Mouse (Mus musculus): ENCODE results near the gene Tnc. TPM values are rescaled to one million over a fixed set of nuclear protein-coding genes. Genes with fewer than 3 reads are reported as not detected.
A peak's percentile ranks its signal among the peaks of the same experiment; 100 is the strongest.
"Not testable (repeated sequence)": the region's sequence is repeated elsewhere in the genome, so short reads cannot be mapped to it uniquely, and the experiment has no call there.

Gene Tnc
- polyA plus RNA-seq, 1 experiment from 2014 or later, result 54.4 TPM

DNA sequence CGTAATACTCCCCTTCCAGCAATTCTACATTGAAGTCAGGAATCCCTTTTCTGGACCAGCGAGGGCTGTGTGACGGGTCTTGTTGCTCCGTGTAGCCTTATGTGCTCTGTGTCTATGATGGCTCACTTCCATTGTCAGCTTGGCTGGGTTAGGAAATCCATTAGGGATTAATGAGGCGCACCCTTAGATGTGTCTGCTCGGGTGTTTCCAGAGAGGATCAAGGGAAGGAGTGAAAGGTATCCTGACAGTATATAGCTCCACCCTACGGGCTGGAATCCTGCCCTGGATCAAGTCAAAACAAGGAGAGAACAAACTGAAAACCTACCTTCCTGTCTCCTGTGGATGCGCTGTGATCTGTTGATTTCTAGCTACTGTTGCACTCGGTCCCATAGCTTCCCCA is 96.8 kb downstream of the Tnc start:
- H3K4me2 ChIP-seq, result no peak overlapping the region
- H3K4me1 ChIP-seq, result no peaks in the 10 kb centered on the region
- H3K27me3 ChIP-seq (replicated peaks), result 0 out of 2 replicates have a peak, but pooled peaks cover 4% of the 10 kb centered on the region
- H3K4me3 ChIP-seq (replicated peaks), result no peak overlapping the region
- WGBS, result 73% methylated on average over 9 of the region's 9 CpGs
- H3K9me3 ChIP-seq (replicated peaks), result no peaks in the 10 kb centered on the region
- H3K36me3 ChIP-seq, result no peaks in the 10 kb centered on the region
- no peak for ATAC-seq (ENCODE audit: low FRiP score)
- no peak overlapping the region for H3K27ac ChIP-seq (replicated peaks)
- H3K9ac ChIP-seq (replicated peaks), result no peak overlapping the region

DNA sequence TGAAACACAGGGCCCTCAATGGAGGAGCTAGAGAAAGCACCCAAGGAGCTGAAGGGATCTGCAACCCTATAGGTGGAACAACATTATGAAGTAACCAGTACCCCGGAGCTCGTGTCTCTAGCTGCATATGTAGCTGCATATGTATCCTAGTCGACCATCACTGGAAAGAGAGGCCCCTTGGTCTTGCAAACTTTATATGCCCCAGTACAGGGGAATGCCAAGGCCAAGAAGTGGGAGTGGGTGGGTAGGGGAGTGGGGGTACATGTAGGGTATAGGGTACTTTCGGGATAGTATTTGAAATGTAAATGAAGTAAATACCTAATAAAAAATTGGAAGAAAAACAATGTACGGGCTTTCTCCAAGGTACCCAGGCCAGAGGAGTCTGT is 98.1 kb downstream of the Tnc start:
- not testable (repeated sequence) for H3K9me3 ChIP-seq (replicated peaks); H3K4me3 ChIP-seq (replicated peaks); H3K9ac ChIP-seq (replicated peaks); H3K36me3 ChIP-seq; H3K4me1 ChIP-seq; ATAC-seq (ENCODE audit: low FRiP score); H3K27ac ChIP-seq (replicated peaks); H3K27me3 ChIP-seq (replicated peaks); H3K4me2 ChIP-seq
- WGBS, result 83% methylated on average over 5 of the region's 5 CpGs

DNA sequence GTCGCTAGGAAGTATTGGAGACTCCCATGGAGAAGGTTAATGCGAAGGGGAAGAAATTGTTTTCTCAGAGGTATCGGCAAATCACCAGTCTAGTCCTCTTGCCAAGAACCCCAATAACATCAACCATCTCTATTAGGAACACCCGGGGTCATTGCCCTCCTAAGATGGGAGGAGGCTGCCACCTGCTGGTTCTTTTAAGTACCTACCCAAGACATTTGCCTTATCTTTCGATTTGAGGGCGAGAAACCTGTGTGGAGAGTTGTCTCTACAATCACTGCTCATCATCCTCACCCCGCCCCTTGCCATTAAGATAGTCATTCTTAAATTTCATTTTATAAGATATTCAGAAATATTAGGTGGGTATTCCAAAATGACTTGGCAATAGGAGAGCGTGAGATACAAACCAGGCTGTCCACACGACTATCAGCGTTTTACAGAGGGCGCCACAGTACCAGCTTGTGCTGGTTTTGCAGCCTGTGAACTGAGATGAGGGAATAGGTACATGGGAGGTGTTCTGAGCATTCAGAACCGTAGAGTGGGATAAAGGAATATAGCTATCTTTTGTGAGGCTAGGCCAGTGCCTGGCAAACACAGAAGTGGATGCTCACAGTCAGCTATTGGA is 98.6 kb downstream of the Tnc start:
- no peaks in the 10 kb centered on the region for H3K4me1 ChIP-seq
- H3K4me2 ChIP-seq, result no peak overlapping the region
- WGBS, result 44% methylated on average over 12 of the region's 12 CpGs
- no peaks in the 10 kb centered on the region for H3K36me3 ChIP-seq
- H3K27ac ChIP-seq (replicated peaks), result no peak overlapping the region
- H3K4me3 ChIP-seq (replicated peaks), result no peak overlapping the region
- 0 out of 2 replicates have a peak, but pooled peaks cover 4% of the 10 kb centered on the region for H3K27me3 ChIP-seq (replicated peaks)
- H3K9ac ChIP-seq (replicated peaks), result no peak overlapping the region
- peak; percentile 85 for ATAC-seq (ENCODE audit: low FRiP score)
- H3K9me3 ChIP-seq (replicated peaks), result no peaks in the 10 kb centered on the region

DNA sequence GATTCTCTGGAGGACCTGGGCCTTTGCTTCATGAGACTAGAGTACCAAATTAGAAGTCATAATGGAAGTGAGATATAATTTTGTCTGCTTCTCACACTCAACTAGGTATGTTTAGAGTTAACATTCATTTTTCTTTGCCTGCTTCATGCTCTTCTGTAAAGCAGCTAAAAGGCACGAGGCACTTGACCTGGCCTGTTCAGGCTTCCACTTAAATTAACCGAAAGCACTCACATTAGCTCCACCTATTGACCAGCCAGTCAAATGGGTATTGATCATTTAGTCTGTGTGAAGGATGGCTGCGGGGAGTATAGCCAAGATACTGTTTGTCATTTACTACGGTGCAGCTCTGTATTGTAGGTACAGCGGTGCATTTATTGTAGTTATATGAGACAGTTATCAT is 103.0 kb downstream of the Tnc start:
- H3K4me2 ChIP-seq, result no peak overlapping the region
- 0 out of 2 replicates have a peak, but pooled peaks cover 4% of the 10 kb centered on the region for H3K27me3 ChIP-seq (replicated peaks)
- no peak overlapping the region for H3K27ac ChIP-seq (replicated peaks)
- H3K4me3 ChIP-seq (replicated peaks), result no peak overlapping the region
- H3K9me3 ChIP-seq (replicated peaks), result no peaks in the 10 kb centered on the region
- H3K9ac ChIP-seq (replicated peaks), result no peak overlapping the region
- no peaks in the 10 kb centered on the region for H3K4me1 ChIP-seq
- WGBS, result 59% methylated on average over 5 of the region's 5 CpGs
- no peaks in the 10 kb centered on the region for H3K36me3 ChIP-seq
- no peak for ATAC-seq (ENCODE audit: low FRiP score)

DNA sequence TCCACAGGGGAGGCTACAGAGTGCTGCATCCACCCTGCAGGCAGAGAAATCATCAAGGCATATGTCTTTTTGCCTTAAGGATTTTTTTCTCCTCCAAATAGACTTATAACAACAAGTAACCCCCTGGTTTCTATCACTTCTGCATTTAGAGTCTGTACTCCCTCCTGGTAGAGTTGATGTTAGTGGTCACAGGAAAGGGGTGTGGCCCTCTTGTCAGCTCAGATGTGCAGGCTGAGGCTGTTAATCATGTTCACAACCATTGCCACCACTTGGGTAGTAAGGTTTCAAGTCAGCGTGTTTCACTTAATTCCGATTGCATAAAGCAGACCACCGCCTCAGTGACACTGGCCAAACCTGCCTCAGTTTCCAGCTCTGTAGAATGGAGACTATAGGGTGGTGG is 103.9 kb downstream of the Tnc start:
- WGBS, result 95% methylated on average over 3 of the region's 3 CpGs
- no peak overlapping the region for H3K4me2 ChIP-seq
- H3K27ac ChIP-seq (replicated peaks), result no peak overlapping the region
- H3K9ac ChIP-seq (replicated peaks), result no peak overlapping the region
- ATAC-seq (ENCODE audit: low FRiP score), result no peak
- H3K4me3 ChIP-seq (replicated peaks), result no peak overlapping the region
- no peaks in the 10 kb centered on the region for H3K9me3 ChIP-seq (replicated peaks)
- H3K27me3 ChIP-seq (replicated peaks), result 0 out of 2 replicates have a peak, but pooled peaks cover 4% of the 10 kb centered on the region
- no peaks in the 10 kb centered on the region for H3K36me3 ChIP-seq
- no peaks in the 10 kb centered on the region for H3K4me1 ChIP-seq

DNA sequence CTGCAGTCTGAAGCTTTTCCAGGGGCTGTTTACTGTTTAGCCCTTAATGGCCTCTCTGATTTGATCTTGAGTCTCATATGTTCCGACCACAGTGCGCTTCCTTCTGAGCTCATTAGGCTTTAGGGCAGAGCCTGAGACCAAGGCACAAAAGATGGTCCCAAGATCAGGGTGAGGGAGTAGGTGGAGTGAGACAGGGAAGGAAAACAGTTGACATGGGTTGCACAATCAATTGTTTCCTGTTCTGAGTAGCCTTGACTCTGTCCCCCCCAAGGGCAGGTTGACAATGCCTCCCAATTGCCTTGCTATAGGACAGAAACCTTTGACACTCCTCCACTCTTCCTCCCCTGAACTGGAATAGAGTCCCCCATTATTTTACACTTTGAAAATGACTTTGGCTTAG is 105.4 kb downstream of the Tnc start:
- Histone ChIP-seq H3K4me1 (no peaks in the 10 kb centered on the region), H3K9me3 (replicated peaks) (no peaks in the 10 kb centered on the region), H3K4me2 (no peak overlapping the region), H3K27me3 (replicated peaks) (no peaks in the 10 kb centered on the region), H3K36me3 (no peaks in the 10 kb centered on the region), H3K9ac (replicated peaks) (no peak overlapping the region), H3K27ac (replicated peaks) (no peak overlapping the region), H3K4me3 (replicated peaks) (no peak overlapping the region)
- ATAC-seq (ENCODE audit: low FRiP score), result no peak
- 97% methylated on average over 2 of the region's 2 CpGs for WGBS

DNA sequence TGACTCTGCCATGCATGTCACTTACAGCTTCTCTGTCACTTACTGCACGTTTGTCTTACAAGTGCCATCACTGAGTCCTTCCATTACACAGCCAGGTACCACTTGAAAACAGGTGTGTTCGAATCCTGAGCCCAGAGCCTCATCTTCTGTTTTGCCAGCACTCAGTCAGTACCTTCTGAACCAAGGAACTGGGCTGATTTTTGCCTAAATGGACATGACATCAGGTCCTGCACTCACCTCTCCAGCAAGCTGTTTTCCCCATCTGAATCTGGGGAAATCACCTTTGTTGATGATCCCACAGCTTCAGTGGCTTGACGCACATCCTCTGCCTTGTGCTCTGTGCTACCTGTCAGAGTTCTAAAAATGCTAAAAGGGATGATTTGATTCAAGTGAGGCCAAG is 107.4 kb downstream of the Tnc start:
- Histone ChIP-seq H3K4me1 (no peaks in the 10 kb centered on the region), H3K4me2 (no peak overlapping the region), H3K27me3 (replicated peaks) (no peaks in the 10 kb centered on the region), H3K36me3 (no peaks in the 10 kb centered on the region), H3K9me3 (replicated peaks) (no peaks in the 10 kb centered on the region), H3K27ac (replicated peaks) (no peak overlapping the region), H3K4me3 (replicated peaks) (no peak overlapping the region), H3K9ac (replicated peaks) (no peak overlapping the region)
- ATAC-seq (ENCODE audit: low FRiP score), result no peak
- 78% methylated on average over 3 of the region's 3 CpGs for WGBS

DNA sequence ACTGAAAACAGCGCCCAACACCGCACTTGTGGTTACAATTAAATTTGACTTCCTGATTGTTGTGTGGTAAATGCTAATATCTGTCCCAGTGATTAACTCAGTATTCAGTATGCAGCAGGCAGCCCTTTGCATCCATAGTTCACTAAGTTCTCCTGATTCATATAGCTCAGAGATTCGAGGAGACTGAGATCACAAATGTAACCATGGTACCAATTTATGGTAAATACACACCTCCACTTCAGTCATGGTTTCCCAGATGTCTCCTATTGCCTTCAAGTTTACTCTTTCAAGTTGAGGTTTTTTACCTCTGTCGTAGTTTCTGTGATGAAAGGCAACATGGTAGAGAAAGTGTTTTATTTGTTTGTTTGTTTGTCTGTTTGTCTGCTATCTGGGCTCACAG is 110.9 kb downstream of the Tnc start:
- Histone ChIP-seq H3K27ac (replicated peaks) (no peak overlapping the region), H3K9ac (replicated peaks) (no peak overlapping the region), H3K4me2 (no peak overlapping the region), H3K4me3 (replicated peaks) (no peak overlapping the region), H3K4me1 (no peaks in the 10 kb centered on the region), H3K36me3 (no peaks in the 10 kb centered on the region), H3K27me3 (replicated peaks) (no peaks in the 10 kb centered on the region), H3K9me3 (replicated peaks) (no peaks in the 10 kb centered on the region)
- no peak for ATAC-seq (ENCODE audit: low FRiP score)
- WGBS, result 90% methylated on average over 4 of the region's 4 CpGs

DNA sequence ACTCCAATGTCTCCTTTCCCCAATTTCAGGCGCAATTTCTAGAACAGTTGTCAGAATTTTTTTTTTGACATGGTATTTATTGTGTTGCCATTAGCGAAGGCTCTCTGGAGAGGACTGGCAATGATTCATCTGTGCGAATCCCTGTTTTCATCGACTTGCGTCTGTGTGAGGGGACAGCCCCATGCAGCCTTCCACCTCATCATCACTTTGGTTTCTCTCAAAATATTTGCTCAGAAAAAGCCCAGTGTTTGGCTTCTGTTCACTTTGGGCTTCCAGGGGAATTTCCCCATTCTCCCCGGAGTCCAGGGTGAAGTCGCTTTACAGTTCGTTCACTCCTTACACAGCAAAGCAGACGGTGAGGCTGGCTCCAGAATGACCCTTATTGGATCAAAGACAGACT is 111.5 kb downstream of the Tnc start:
- no peak for ATAC-seq (ENCODE audit: low FRiP score)
- Histone ChIP-seq H3K9me3 (replicated peaks) (no peaks in the 10 kb centered on the region), H3K27ac (replicated peaks) (no peak overlapping the region), H3K4me2 (no peak overlapping the region), H3K9ac (replicated peaks) (no peak overlapping the region), H3K27me3 (replicated peaks) (no peaks in the 10 kb centered on the region), H3K4me3 (replicated peaks) (no peak overlapping the region), H3K36me3 (no peaks in the 10 kb centered on the region), H3K4me1 (no peaks in the 10 kb centered on the region)
- 86% methylated on average over 9 of the region's 9 CpGs for WGBS

DNA sequence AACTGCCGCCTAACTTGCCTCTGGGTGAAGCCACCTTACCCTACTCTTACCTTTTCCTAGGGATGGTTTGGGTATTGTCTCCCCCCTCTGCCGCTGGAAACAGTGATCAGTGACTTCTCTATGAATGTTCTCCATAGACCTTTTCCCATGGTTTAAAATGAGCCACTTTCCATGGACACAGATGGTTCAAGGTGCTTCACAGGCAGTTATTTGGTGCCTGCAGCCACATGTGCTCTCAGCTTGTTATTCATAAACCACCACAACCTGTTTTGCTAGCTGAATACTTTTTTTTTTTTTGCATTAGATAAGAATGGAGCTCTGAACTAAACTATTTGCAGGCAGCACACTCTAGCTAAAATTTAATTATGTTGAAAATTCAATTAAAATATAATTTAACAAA is 116.0 kb downstream of the Tnc start:
- H3K9me3 ChIP-seq (replicated peaks), result no peaks in the 10 kb centered on the region
- ATAC-seq (ENCODE audit: low FRiP score), result no peak
- no peak overlapping the region for H3K9ac ChIP-seq (replicated peaks)
- H3K4me1 ChIP-seq, result no peaks in the 10 kb centered on the region
- no peak overlapping the region for H3K27ac ChIP-seq (replicated peaks)
- whole genome bisulfite sequencing, result 93% methylated on average over 2 of the region's 2 CpGs
- no peak overlapping the region for H3K4me2 ChIP-seq
- no peaks in the 10 kb centered on the region for H3K27me3 ChIP-seq (replicated peaks)
- H3K4me3 ChIP-seq (replicated peaks), result no peak overlapping the region
- H3K36me3 ChIP-seq, result no peaks in the 10 kb centered on the region

DNA sequence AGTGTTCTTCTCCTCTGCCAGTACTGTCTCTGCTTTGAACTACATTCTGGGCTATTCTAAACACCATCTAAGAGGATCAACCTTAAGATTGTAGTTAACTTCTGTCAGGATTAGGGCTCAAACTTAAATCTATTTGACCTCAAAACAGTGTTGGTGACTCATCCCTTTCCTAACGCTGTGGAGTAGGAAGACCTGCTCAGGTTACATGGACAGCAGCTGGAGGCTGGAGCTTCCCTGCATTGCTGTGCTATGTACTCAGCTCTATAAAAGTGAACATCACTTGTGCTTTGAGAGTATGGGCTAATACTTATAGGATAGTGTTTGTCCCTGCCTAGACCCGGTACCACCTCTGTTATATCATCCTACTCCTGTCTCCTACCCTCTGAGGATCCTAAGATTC is 117.3 kb downstream of the Tnc start:
- no peak overlapping the region for H3K4me2 ChIP-seq

DNA sequence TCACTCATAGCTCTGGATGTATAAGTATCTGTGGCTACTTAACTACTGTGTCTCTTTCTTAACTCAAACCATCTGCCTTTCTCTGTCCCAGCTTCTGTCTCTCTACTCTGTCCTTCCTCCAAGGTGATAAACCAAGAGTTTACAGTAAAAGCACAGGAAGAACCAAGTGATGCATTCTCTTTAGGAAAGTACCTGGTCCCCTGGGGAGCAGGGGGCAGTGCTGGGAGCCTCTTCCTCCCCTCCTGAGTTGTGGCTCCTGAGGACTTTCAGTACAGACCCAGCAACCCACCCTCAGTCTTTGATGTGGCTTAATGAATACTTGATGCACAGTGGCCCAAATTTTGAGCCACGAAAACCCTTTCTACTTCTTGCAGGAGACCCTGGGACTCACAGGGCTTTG is 118.6 kb downstream of the Tnc start:
- Histone ChIP-seq H3K4me2 (no peak overlapping the region), H3K4me3 (replicated peaks) (no peak overlapping the region), H3K4me1 (no peaks in the 10 kb centered on the region), H3K27ac (replicated peaks) (no peak overlapping the region), H3K9ac (replicated peaks) (no peak overlapping the region), H3K9me3 (replicated peaks) (no peaks in the 10 kb centered on the region), H3K27me3 (replicated peaks) (no peaks in the 10 kb centered on the region), H3K36me3 (no peaks in the 10 kb centered on the region)
- no peak for ATAC-seq (ENCODE audit: low FRiP score)
- 92% methylated on average over 1 of the region's 1 CpGs for WGBS

More for the DNA sequence above, 117.3 kb downstream of the Tnc start:
- H3K4me3 ChIP-seq (replicated peaks), result no peak overlapping the region
- WGBS, result 77% methylated on average over 2 of the region's 2 CpGs
- no peak overlapping the region for H3K27ac ChIP-seq (replicated peaks)
- H3K27me3 ChIP-seq (replicated peaks), result no peaks in the 10 kb centered on the region
- H3K9me3 ChIP-seq (replicated peaks), result no peaks in the 10 kb centered on the region
- no peak overlapping the region for H3K9ac ChIP-seq (replicated peaks)
- H3K36me3 ChIP-seq, result no peaks in the 10 kb centered on the region
- no peak for ATAC-seq (ENCODE audit: low FRiP score)
- H3K4me1 ChIP-seq, result no peaks in the 10 kb centered on the region

DNA sequence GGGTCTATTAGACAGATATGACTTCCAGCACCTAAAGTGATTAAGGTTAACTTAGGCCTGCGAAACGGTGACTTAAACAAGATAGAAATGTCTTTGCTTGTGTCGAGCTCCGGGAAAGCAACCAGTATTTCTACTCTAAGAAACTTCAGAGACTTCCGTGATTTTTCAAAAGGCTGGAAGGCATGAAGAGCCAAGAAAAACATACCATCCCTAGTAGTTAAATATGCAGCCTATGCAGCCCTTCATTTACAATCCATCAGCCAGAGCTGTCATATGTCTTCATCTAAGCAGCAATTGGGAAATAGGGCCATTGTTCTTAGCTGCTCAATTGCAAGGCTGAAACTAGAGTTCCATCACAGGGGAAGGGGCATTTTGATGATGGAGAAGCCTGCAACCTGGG is 129.6 kb downstream of the Tnc start:
- no peak for ATAC-seq (ENCODE audit: low FRiP score)
- WGBS, result 85% methylated on average over 5 of the region's 5 CpGs
- no peaks in the 10 kb centered on the region for H3K27me3 ChIP-seq (replicated peaks)
- H3K9me3 ChIP-seq (replicated peaks), result no peaks in the 10 kb centered on the region
- no peak overlapping the region for H3K9ac ChIP-seq (replicated peaks)
- no peak overlapping the region for H3K4me3 ChIP-seq (replicated peaks)
- H3K4me1 ChIP-seq, result no peaks in the 10 kb centered on the region
- H3K4me2 ChIP-seq, result no peak overlapping the region
- H3K27ac ChIP-seq (replicated peaks), result no peak overlapping the region
- H3K36me3 ChIP-seq, result no peaks in the 10 kb centered on the region
